Mouse (Mus musculus) T-helper 17 cell (primary cell): ENCODE data around the gene Gm26661.

Experiments
- in situ Hi-C, 2 experiments: fragments of 300-600 bp; cut with MboI, MseI; formaldehyde crosslinking; loops; 1 replicate in 1 of 2; 2 replicates in 1 of 2; pipeline ENCODE4 v1.15.1; 2025; ENCODE audit warnings: high pct_unique_total_duplicates in 2 of 2

The Gm26661 gene

GRCm38 (mm10) chr14:7818463-7819121 lies 27.2 kb downstream of the Gm26661 start:
- in situ Hi-C loops = loop anchor here (5.0 to 10.0 kb wide), 4 partner anchors 74 to 174 kb away; partner anchors contain the start of gene Dnase1l3 (in 1 of the 2)

DNA sequence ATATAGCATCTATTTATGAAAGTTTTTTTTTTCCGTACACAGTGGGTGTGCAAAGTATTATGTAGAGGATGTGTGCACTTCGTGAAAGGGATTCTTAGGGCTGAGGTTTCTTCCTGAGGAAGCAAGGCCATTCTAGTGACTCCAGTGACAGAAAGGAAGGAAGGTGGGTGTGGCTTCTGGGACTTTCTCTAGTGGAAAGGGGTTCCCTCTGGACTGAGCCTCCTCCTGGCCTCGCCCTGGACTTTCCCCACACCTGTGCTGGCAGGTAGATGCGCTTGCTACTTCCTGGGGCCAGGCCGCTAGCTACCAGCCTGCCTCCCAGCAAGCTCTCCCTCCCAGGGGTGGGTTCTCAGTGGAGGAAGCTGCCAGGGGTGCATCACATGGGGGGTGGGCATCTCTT lies 28.1 kb downstream of the Gm26661 start:
- in situ Hi-C loops = loop anchor here (5.0 to 10.0 kb wide), 4 partner anchors 73 to 173 kb away; partner anchors contain the start of gene Dnase1l3 (in 1 of the 2)

DNA sequence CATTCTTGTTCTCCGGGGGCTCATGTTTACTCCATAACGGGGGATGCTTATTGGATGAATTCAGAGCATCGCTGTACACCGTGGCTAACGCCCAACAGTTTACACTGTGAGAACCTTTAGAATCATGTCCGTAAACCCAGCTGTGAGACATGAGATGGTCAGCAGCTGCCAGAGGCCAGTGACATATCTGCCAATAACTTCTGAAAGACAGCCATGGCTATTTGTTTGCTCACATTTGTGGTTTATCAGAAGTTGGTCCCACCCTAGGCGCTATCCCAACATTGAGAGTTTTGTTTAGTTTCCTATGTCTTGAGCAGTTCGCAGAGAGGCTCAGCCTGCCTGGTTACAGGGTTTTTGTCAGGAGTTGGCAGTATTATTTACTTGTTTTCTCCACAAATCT lies 30.0 kb downstream of the Gm26661 start:
- in situ Hi-C loops = no loop called here

- in situ Hi-C loops = no loop called here
Measured at GRCm38 (mm10) chr14:7822693-7823092, 31.3 kb downstream of the Gm26661 start.

- in situ Hi-C loops = no loop called here
Measured at GRCm38 (mm10) chr14:7824651-7825268, 33.4 kb downstream of the Gm26661 start.

- in situ Hi-C loops = no loop called here
Measured at GRCm38 (mm10) chr14:7826151-7826937, 35.0 kb downstream of the Gm26661 start.

- in situ Hi-C loops = no loop called here
Measured at GRCm38 (mm10) chr14:7829181-7829580, 37.8 kb downstream of the Gm26661 start.

- in situ Hi-C loops = no loop called here
Measured at GRCm38 (mm10) chr14:7831770-7832439, 40.5 kb downstream of the Gm26661 start.

GRCm38 (mm10) chr14:7832440-7832783 lies 41.0 kb downstream of the Gm26661 start:
- in situ Hi-C loops = no loop called here

DNA sequence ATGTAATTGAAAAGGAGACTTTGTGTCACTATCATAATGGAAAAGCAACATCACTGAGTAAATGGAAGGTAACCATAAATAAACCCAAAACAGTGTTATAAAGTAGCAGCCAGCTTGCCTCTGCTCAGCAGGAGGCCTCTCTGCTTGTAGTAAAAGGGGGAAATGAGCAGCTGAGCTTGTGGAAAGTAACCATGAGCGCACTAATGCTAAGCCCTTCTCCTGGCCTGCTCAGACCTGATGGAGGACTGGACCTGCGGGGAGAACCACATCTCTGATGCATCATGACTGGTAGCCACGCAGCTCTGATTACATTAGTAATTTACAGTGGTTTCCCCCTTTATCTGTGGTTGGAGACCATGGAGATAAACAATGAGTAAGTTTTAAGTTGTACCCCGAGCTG lies 42.1 kb downstream of the Gm26661 start:
- in situ Hi-C loops = no loop called here

- in situ Hi-C loops = no loop called here
Measured at GRCm38 (mm10) chr14:7838564-7839089, 47.2 kb downstream of the Gm26661 start.

GRCm38 (mm10) chr14:7839950-7840514 lies 48.6 kb downstream of the Gm26661 start:
- in situ Hi-C loops = no loop called here
